Mouse (Mus musculus): Measurements from ENCODE around the gene Lrrc25. TPM values are rescaled to one million over a fixed set of nuclear protein-coding genes. Genes with fewer than 3 reads are reported as not detected.

Lrrc25 gene
- polyA plus RNA-seq, 1 experiment from 2014 or later: 1.2 TPM

DNA sequence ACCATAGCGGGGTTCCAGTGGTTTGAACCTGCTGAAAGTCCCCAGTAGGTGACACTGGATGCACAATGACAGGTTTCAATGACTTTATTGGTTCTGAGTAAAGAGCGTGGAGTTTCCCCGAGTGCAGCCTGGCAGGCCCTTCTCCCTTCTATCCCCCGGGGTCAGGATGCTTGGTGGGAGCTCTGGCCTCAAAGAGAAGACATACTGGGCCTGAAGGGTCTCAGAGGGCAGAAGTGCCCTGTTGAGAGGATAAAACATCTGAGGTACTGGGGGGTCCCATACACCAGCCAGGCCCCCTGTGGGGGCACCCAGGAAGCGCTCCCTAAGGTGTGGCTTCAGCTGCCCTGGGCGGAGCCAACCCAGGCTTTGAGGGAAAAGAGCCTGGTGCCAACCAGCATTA lies 30.4 kb downstream of the Lrrc25 start:
- Histone ChIP-seq H3K27ac (ENCODE audit: low read depth) (no peak overlapping the region), H3K36me3 (ENCODE audit: control insufficient read depth, insufficient read depth, low read length) (peaks cover 19% of the 10 kb centered on the region), H3K27me3 (replicated peaks; ENCODE audit: control insufficient read depth, insufficient read depth, low read length) (no peaks in the 10 kb centered on the region), H3K4me3 (ENCODE audit: low read depth, low read length) (no peak overlapping the region), H3K9me3 (ENCODE audit: control insufficient read depth, low read length) (no peaks in the 10 kb centered on the region), H3K9ac (ENCODE audit: low read length) (no peak overlapping the region), H3K4me2 (ENCODE audit: low read length) (no peak overlapping the region), H3K4me1 (replicated peaks; ENCODE audit: control insufficient read depth, insufficient read depth, low read length) (peaks cover 27% of the 10 kb centered on the region)
- DNase-seq (ENCODE audit: low spot score): no peak
- no peak for ATAC-seq (replicated peaks; ENCODE audit: low FRiP score, low TSS enrichment, low read depth)
- 73% methylated on average over 6 of the region's 6 CpGs for WGBS

GRCm38 (mm10) chr8:70646775-70647174 lies 30.8 kb downstream of the Lrrc25 start:
- Histone ChIP-seq H3K9me3 (ENCODE audit: control insufficient read depth, low read length) (no peaks in the 10 kb centered on the region), H3K4me1 (replicated peaks; ENCODE audit: control insufficient read depth, insufficient read depth, low read length) (peaks cover 27% of the 10 kb centered on the region), H3K27ac (ENCODE audit: low read depth) (no peak overlapping the region), H3K4me2 (ENCODE audit: low read length) (no peak overlapping the region), H3K27me3 (replicated peaks; ENCODE audit: control insufficient read depth, insufficient read depth, low read length) (no peaks in the 10 kb centered on the region), H3K9ac (ENCODE audit: low read length) (no peak overlapping the region), H3K36me3 (ENCODE audit: control insufficient read depth, insufficient read depth, low read length) (peaks cover 23% of the 10 kb centered on the region), H3K4me3 (ENCODE audit: low read depth, low read length) (no peak overlapping the region)
- no peak for DNase-seq (ENCODE audit: low spot score)
- no peak for ATAC-seq (replicated peaks; ENCODE audit: low FRiP score, low TSS enrichment, low read depth)

DNA sequence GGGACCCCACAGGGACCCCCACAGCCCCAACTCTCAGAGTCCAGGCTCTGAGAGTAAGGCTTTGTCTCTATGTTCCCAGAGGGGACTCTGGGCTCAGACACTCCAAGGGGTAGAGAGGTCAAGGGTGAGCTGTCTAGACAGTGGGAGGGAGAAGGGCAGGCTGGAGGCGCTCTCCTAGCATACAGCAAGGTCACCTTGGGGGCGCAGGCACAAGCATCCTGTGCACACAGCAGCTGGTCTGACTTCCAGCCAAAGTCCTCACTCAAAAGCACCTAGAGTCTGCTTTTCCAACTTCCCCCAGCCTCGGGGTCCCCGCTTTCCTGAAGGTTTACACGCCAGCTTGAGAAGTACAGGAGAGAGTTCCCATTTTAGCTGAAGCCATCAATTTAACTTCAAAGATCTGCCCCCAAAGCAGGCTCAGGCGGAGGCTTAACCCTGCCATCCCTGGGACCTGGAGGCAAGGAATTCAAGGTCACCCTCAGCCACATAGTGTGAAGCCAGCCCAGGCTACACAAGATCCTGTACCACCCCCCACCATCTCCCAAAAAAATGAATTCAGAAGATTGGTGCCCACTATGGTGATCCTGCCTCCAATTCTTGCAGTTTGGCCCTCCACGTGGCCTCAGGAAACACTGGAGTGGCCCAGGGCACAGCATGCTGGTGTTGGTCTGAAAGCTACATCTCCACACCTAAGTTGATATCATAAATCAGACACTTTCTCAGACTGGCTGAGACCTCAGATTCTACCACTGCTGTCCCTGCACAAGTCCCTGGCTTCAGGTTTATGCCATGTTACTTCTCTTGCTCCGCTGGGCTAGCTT lies 31.6 kb downstream of the Lrrc25 start:
- peaks cover 30% of the 10 kb centered on the region for H3K36me3 ChIP-seq (ENCODE audit: control insufficient read depth, insufficient read depth, low read length)
- H3K27me3 ChIP-seq (replicated peaks; ENCODE audit: control insufficient read depth, insufficient read depth, low read length): no peaks in the 10 kb centered on the region
- no peak overlapping the region for H3K27ac ChIP-seq (ENCODE audit: low read depth)
- no peak overlapping the region for H3K9ac ChIP-seq (ENCODE audit: low read length)
- ATAC-seq (replicated peaks; ENCODE audit: low FRiP score, low TSS enrichment, low read depth) (no peak), DNase-seq (ENCODE audit: low spot score) (no peak)
- WGBS: 39% methylated on average over 8 of the region's 8 CpGs
- no peaks in the 10 kb centered on the region for H3K9me3 ChIP-seq (ENCODE audit: control insufficient read depth, low read length)
- no peak overlapping the region for H3K4me2 ChIP-seq (ENCODE audit: low read length)
- H3K4me3 ChIP-seq (ENCODE audit: low read depth, low read length): no peak overlapping the region
- peaks cover 27% of the 10 kb centered on the region for H3K4me1 ChIP-seq (replicated peaks; ENCODE audit: control insufficient read depth, insufficient read depth, low read length)

- H3K9ac ChIP-seq (ENCODE audit: low read length): no peak overlapping the region
- no peak overlapping the region for H3K4me2 ChIP-seq (ENCODE audit: low read length)
- no peaks in the 10 kb centered on the region for H3K27me3 ChIP-seq (replicated peaks; ENCODE audit: control insufficient read depth, insufficient read depth, low read length)
- H3K4me1 ChIP-seq (replicated peaks; ENCODE audit: control insufficient read depth, insufficient read depth, low read length): peaks cover 27% of the 10 kb centered on the region
- peaks cover 32% of the 10 kb centered on the region for H3K36me3 ChIP-seq (ENCODE audit: control insufficient read depth, insufficient read depth, low read length)
- H3K9me3 ChIP-seq (ENCODE audit: control insufficient read depth, low read length): no peaks in the 10 kb centered on the region
- DNase-seq (ENCODE audit: low spot score) (no peak), ATAC-seq (replicated peaks; ENCODE audit: low FRiP score, low TSS enrichment, low read depth) (no peak)
- no peak overlapping the region for H3K27ac ChIP-seq (ENCODE audit: low read depth)
- WGBS: 50% methylated on average over 1 of the region's 1 CpGs
- H3K4me3 ChIP-seq (ENCODE audit: low read depth, low read length): no peak overlapping the region
These were observed 32.1 kb downstream of the Lrrc25 start for GRCm38 (mm10) chr8:70648164-70648442.

GRCm38 (mm10) chr8:70648921-70649320 lies 33.0 kb downstream of the Lrrc25 start:
- ATAC-seq (replicated peaks; ENCODE audit: low FRiP score, low TSS enrichment, low read depth) (no peak), DNase-seq (ENCODE audit: low spot score) (no peak)
- no peaks in the 10 kb centered on the region for H3K9me3 ChIP-seq (ENCODE audit: control insufficient read depth, low read length)
- H3K4me2 ChIP-seq (ENCODE audit: low read length): no peak overlapping the region
- no peak overlapping the region for H3K4me3 ChIP-seq (ENCODE audit: low read depth, low read length)
- WGBS: 61% methylated on average over 3 of the region's 3 CpGs
- H3K36me3 ChIP-seq (ENCODE audit: control insufficient read depth, insufficient read depth, low read length): peaks cover 33% of the 10 kb centered on the region
- peak overlapping the region; percentile 44; the same call in 1 of the 2 replicates for H3K27ac ChIP-seq (ENCODE audit: low read depth)
- H3K4me1 ChIP-seq (replicated peaks; ENCODE audit: control insufficient read depth, insufficient read depth, low read length): peaks cover 27% of the 10 kb centered on the region
- H3K9ac ChIP-seq (ENCODE audit: low read length): no peak overlapping the region
- no peaks in the 10 kb centered on the region for H3K27me3 ChIP-seq (replicated peaks; ENCODE audit: control insufficient read depth, insufficient read depth, low read length)

- no peak overlapping the region for H3K4me2 ChIP-seq (ENCODE audit: low read length)
- H3K4me3 ChIP-seq (ENCODE audit: low read depth, low read length): no peak overlapping the region
- no peak overlapping the region for H3K9ac ChIP-seq (ENCODE audit: low read length)
- H3K27me3 ChIP-seq (replicated peaks; ENCODE audit: control insufficient read depth, insufficient read depth, low read length): no peaks in the 10 kb centered on the region
- WGBS: 56% methylated on average over 4 of the region's 4 CpGs
- peaks cover 27% of the 10 kb centered on the region for H3K4me1 ChIP-seq (replicated peaks; ENCODE audit: control insufficient read depth, insufficient read depth, low read length)
- H3K27ac ChIP-seq (ENCODE audit: low read depth): peak overlapping the region; percentile 44
- peaks cover 36% of the 10 kb centered on the region for H3K36me3 ChIP-seq (ENCODE audit: control insufficient read depth, insufficient read depth, low read length)
- peak; percentile 48; the same call in 1 of the 2 replicates for ATAC-seq (replicated peaks; ENCODE audit: low FRiP score, low TSS enrichment, low read depth)
- peak; percentile 74 for DNase-seq (ENCODE audit: low spot score)
- no peaks in the 10 kb centered on the region for H3K9me3 ChIP-seq (ENCODE audit: control insufficient read depth, low read length)
These were observed 33.4 kb downstream of the Lrrc25 start for GRCm38 (mm10) chr8:70649324-70649723.

GRCm38 (mm10) chr8:70650351-70650750 lies 34.4 kb downstream of the Lrrc25 start:
- Histone ChIP-seq H3K9ac (ENCODE audit: low read length) (no peak overlapping the region), H3K4me1 (replicated peaks; ENCODE audit: control insufficient read depth, insufficient read depth, low read length) (peaks cover 27% of the 10 kb centered on the region), H3K4me2 (ENCODE audit: low read length) (no peak overlapping the region), H3K27me3 (replicated peaks; ENCODE audit: control insufficient read depth, insufficient read depth, low read length) (no peaks in the 10 kb centered on the region), H3K9me3 (ENCODE audit: control insufficient read depth, low read length) (no peaks in the 10 kb centered on the region), H3K36me3 (ENCODE audit: control insufficient read depth, insufficient read depth, low read length) (peaks cover 45% of the 10 kb centered on the region), H3K4me3 (ENCODE audit: low read depth, low read length) (no peak overlapping the region), H3K27ac (ENCODE audit: low read depth) (no peak overlapping the region; the same call in 1 of the 2 replicates)
- WGBS: 90% methylated on average over 17 of the region's 17 CpGs
- DNase-seq (ENCODE audit: low spot score) (no peak), ATAC-seq (replicated peaks; ENCODE audit: low FRiP score, low TSS enrichment, low read depth) (no peak)

DNA sequence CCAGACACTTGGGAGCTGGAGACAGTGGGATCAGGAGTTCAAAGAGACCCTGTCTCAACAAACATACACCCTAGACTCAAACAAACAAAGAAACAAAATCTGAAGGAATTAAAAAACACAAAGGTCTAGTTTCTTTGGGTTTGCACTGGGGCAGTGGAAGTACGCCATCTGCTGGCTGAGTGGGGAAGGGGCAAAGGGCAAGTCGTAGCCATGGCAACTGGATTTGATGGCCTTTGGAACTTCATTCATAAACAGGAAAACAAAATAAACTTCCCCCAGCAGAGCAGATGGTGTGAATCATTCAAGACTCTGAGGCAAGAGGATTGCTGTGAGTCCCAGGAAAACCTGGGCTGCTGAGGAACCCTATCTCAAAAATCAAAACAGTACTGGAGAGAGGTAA lies 37.3 kb downstream of the Lrrc25 start:
- 60% methylated on average over 2 of the region's 2 CpGs for WGBS
- no peak overlapping the region for H3K9ac ChIP-seq (ENCODE audit: low read length)
- no peak overlapping the region for H3K4me3 ChIP-seq (ENCODE audit: low read depth, low read length)
- H3K36me3 ChIP-seq (ENCODE audit: control insufficient read depth, insufficient read depth, low read length): peaks cover 69% of the 10 kb centered on the region
- no peaks in the 10 kb centered on the region for H3K9me3 ChIP-seq (ENCODE audit: control insufficient read depth, low read length)
- H3K27me3 ChIP-seq (replicated peaks; ENCODE audit: control insufficient read depth, insufficient read depth, low read length): no peaks in the 10 kb centered on the region
- H3K4me2 ChIP-seq (ENCODE audit: low read length): no peak overlapping the region
- no peak for ATAC-seq (replicated peaks; ENCODE audit: low FRiP score, low TSS enrichment, low read depth)
- no peak overlapping the region for H3K27ac ChIP-seq (ENCODE audit: low read depth)
- peak; percentile 81 for DNase-seq (ENCODE audit: low spot score)
- H3K4me1 ChIP-seq (replicated peaks; ENCODE audit: control insufficient read depth, insufficient read depth, low read length): peaks cover 18% of the 10 kb centered on the region

GRCm38 (mm10) chr8:70654121-70654520 lies 38.2 kb downstream of the Lrrc25 start:
- Histone ChIP-seq H3K27me3 (replicated peaks; ENCODE audit: control insufficient read depth, insufficient read depth, low read length) (no peaks in the 10 kb centered on the region), H3K27ac (ENCODE audit: low read depth) (no peak overlapping the region), H3K4me2 (ENCODE audit: low read length) (no peak overlapping the region), H3K4me1 (replicated peaks; ENCODE audit: control insufficient read depth, insufficient read depth, low read length) (peaks cover 22% of the 10 kb centered on the region), H3K4me3 (ENCODE audit: low read depth, low read length) (no peak overlapping the region), H3K9me3 (ENCODE audit: control insufficient read depth, low read length) (no peaks in the 10 kb centered on the region), H3K9ac (ENCODE audit: low read length) (no peak overlapping the region), H3K36me3 (ENCODE audit: control insufficient read depth, insufficient read depth, low read length) (peaks cover 66% of the 10 kb centered on the region)
- ATAC-seq (replicated peaks; ENCODE audit: low FRiP score, low TSS enrichment, low read depth) (no peak), DNase-seq (ENCODE audit: low spot score) (no peak)
- WGBS: 70% methylated on average over 1 of the region's 1 CpGs
